Mouse (Mus musculus) ovary, adult 18-20 months (tissue): Measurements from ENCODE around the gene Efna3.

Experiments
- DNase-seq: peaks from one replicate; pipeline ENCODE4 v3.0.0; 2022; ENCODE audit warnings: low spot score, mixed read lengths

Efna3 gene

DNA sequence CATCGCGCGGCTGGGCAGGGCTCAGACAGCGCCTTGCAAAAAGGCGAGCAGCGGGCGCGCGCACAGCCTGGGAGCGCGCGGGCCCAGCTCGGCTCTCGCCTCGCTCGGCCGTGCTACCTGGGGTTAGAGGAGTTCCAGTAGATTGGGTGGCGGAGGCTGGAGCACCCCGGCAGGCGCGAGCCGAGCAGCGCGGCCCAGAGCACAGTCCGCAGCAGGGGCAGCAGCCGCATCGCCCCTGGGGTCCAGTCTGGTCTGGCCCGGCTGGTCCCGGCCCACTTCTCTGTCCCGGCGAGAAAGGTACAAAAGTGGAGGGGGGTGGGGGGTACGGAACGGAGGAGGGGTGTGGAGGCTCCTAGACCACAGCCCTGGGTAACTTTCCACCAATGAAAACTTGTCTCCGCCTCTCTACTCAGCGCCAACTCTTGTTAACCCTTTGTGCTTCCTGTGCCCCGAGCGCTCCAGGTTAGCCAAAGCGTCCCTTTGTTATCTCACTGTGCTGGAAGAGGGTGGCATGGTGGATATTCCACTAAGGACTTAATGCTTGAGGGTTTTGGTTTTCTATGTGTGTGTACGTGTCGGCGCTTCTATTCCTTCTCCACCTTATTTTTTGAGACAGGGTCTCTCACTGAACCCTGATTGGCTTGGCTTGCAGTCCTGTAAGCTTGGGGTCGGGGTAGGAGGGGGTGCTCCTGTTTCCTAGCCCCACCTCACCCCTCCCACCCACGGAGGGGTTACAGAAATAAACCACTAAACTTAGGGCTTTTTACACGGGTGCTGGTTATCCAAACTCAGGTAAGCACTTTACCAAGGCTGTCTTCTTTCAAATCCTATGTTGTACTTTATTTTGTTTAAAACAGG lies 15.2 kb upstream of the Efna3 start, which contains the start of gene Efna4:
Gene Efna4, minus strand, starts transcription at position 308 of the 858 bp plus-strand sequence.
- DNase-seq, result no peak

DNA sequence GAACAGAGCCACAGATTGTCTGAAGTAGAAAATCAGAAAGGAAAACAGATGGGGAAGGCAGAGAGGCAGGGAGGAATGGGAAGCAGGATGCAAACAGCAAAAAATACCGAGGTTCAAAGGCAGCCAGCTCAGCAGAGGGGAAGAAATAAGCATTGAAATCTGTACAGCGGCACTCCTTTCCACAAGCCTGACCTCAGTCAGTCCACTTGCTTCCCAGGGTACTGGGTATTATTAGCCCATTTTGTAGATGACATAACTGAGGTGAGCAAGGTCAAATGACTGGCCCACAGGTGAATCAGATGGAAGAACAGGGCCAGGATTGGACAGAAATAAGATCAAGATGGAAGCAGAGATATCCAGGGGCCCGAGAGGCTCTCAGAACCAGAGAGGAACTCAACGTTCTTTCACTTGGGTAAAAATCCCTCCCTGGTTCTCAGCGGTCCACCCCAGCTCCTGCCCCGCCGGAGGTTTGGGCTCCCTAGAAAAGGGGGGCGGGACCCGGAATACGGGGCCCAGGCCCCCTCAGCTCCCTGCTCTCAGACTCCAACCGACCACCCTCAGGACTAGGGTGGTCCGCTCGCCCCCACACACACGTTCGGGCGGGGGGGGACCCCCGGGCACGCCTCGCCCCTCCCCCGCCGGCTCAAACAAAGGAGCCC lies 14.4 kb upstream of the Efna3 start:
- no peak for DNase-seq

DNA sequence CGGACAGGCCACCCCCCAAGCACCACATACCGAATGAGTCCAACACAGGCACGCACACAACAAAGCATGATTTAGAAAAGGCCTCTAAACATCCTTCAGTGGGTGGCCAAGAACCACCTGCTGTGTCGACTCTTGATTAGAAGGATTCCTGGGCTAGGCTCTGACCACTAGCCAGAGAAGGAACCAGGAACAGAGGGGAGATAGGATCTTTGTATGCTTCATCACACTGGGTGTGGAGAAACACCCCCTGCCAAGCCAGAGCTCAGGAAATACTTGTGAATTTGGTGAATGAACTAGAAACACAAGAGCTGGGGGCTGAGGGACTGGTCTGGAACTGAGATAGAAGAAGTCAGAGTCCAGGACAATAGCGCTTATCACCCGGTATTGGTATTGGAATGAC lies 13.8 kb upstream of the Efna3 start:
- no peak for DNase-seq

DNA sequence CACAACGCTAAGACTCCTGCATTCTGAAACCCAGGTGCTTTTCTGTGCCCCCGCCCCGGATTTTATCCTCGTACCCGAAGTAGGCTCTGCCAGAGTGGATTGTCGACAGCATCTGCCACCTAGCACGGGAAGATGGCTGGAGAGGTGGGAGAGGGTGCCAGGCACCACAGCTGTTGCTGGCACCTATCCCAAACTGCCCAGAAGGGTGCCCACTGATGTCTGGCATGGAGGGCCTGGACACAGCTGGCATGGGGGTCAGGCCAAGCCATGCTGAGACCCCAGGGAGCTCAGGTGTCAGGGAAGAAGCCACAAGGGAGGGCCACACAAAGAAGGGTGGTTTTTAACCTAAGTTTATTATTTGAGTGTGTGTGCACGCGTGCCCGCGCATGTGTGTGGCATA lies 10.3 kb upstream of the Efna3 start:
- no peak for DNase-seq

DNA sequence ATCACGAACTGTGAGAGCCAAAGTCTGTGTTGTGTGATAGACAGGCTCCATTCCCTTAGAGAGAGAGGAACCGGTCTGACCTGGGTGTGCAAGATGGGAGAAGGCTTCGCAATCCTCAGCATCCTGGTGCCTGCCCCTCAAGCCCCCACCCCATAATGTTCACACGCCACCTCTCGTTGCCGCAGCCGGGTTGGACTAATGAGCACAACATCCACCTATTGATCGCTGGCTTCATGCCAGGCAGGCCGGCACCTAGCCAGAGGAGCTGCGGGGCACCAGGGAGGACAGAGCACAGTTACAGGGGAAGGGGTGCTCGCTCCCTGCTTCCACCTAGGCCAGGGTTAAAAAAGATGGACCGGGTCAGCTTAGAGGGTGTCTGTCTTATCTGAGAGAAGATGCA lies 9.7 kb upstream of the Efna3 start:
- DNase-seq, result no peak

DNA sequence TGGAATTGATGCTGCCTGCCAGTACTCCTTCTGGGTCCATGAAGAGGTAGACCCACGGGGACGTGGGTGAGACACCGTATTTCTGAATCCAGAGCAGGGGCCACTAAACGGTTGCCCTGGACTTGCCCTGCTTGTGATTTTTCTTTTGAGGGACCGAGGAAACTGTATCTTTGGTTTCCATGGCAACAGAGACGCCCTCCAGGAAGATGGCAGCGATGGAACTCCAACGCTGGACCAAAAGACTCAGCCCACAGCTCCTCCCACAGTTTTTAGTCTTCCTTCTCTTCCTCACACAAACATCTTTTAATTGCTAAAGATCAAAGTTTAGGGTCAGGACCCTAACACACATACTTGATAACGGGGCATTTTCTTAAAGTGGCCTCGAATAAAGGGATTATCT lies 9.2 kb upstream of the Efna3 start:
- DNase-seq, result no peak

DNA sequence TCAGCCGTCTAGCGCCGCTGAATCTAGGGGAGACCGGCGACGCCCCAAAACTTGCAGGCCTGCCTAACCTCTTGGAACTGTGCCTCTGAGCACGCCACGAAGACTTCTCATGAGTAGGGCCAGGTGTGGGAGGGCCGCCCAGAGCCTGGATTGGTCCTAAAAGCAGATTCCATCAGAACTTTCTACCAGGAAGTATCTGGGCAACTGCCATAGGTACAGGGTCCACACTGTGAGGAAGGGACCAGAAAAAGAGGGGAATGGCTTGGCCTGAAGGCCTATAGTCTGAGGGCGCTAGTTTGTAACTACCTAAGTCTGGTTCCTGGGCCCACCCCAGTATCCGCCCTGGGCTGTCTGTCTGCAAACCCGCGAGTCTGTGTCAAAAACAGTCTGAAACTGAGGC lies 8.8 kb upstream of the Efna3 start:
- no peak for DNase-seq

DNA sequence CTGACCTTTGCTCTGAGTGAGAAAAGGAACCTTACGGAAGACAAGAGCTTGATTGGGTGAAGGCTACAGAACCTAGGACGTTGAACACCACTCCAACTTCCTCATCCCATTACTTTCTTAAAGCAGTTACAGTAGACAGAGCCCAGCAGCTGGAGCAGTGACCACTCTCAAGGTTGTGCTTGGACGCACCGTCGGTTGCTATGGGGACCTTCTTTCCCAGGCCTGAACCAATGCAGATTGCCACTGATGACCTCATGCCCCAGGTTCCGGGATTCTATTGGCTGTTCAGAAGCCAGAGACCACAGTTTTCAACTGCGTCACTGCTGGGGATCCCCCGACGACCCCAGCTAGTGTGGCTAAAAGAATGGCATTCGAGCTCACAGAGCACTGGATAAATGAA lies 8.2 kb upstream of the Efna3 start:
- no peak for DNase-seq

DNA sequence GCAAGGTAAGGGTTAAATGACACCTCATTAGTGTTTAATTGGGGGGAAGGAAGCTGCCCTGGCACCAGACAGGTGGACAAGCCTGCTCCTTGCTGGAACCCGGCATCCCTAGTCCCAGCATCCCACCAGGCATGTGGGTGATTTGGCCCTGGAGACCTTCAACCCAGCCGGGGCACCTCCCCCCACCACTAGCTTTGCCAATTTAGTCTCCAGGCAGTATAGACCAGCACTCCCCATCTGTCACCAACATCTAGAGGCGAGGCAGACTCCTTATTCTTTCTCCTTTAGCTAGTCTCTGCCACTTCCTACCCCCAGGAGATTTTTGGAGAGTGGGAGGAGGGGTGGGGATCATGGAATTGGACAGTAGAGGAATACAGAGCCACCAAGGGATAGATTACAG lies 7.6 kb upstream of the Efna3 start:
- no peak for DNase-seq

DNA sequence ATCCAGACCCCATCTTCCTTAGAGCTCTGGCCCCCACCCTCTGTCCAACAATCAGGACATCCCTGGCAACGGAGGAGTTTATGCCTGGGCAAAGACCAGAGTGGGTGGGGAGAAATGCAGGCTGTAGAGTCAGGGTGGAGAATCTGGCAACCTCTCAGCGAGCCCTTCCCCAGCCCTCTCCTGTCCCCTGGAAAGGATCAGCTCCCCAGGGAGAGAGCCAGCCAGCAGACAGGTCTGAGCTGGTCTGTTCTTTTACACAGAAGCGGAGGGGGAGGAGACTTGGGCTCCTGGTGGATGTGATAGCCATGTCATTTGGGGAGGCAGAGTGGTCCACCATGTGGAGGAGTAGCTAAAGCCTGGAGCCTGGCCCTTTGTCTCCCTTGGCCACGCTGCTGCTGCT lies 5.9 kb upstream of the Efna3 start:
- DNase-seq, result no peak

DNA sequence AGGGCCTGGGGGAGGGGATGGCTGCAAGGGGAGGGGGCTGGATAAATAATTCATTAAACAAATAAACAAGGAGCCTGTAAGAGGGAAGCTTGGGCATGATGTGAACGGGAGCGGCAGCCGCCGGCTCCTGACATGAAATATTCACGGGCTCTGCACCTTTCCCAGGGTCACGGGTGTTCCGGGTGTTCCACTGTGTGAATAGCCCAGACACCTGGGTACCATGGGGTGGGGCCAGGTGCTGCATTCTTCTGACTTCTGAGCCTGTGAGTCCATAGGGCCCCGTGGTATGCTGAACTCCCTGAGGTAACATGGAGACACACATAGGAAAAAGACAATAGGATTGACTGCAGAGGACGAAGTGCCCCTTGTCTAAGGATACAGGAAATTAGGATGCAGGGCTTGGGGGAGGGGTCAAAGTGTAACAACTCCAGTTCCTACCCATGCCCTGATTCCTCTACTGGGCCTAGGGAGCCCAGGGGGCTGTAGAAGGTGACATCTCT lies 4.7 kb upstream of the Efna3 start:
- no peak for DNase-seq

DNA sequence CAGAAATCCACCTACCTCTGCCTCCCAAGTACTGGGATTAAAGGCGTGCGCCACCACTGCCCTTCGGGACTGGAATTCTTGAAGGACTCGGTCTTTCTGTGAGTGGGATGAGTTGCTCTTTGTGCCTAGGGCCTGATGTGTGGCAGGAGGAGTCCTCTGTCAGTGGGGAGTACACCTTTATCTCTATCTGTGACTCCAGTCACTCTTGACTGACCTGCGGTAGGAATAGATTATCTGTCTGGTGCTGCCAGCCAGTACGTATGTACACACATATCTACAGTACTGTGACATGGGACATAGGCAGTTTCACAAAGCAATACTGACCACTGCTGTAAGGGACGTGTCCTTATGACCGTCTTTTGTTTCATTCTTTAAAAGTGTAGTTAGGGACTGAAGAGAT lies 3.1 kb upstream of the Efna3 start:
- DNase-seq, result no peak

DNA sequence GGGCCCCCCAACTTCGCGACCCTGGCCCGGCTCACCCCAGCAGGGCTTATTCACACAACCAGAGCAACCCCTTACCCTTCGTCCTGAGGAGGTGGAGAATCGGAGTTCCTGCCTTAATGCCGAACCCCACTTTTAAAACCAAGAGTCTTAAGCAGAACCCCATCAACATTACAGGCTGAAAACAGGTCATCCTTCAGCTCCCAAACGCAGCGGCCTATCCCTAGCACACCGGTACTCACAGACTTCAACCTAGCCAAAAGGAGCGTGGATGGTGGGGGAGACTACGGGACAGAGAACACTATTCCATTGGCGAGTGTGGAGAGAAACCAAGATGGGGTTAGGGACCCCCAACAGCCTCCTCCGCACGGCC lies 649 bp downstream of the Efna3 start:
- DNase-seq, result no peak

DNA sequence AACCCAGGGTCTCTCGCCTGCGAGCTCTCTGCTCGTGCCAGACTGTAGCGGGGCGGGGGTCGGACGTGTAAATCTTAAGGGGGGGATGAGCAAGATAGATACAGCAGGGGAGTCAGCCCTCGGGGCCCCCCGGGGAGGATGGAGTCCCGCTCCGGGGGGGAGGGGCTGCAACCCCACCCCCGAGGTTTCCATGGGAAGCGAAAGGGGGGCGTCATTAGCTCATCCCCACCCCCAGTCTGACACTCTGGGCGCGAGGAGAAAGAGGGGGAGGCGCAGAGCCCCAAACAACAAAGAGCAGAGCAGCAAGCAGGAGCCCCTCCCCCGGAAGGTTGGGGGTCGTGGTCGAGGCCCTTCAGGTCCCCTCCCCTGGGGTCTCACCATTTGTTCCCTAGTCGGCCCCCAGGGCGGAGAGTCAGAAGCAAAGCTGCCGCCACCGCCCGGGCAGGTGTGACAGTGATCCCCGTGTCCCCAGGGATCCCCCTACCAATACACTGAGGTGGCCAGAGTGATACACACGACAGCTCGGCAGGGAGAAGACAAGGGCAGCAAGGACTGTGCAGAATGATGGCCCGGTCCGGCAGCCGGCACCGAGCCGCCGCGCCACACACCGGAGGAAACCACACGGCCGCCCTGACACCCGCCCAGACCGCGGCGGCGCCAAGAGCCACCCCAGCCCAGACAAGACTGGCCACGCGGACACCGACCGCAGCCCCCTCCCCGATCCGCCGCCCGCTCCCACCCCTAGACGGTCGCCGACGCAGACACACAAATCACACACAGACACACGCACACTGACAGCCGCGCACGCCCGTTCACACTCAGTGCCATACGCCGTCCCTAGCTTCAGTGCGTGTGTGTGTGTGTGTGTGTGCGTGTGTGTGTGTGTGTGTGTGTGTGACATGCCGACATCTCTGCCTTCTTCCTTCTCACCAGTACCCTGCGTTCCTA lies 1.3 kb downstream of the Efna3 start:
- no peak for DNase-seq

DNA sequence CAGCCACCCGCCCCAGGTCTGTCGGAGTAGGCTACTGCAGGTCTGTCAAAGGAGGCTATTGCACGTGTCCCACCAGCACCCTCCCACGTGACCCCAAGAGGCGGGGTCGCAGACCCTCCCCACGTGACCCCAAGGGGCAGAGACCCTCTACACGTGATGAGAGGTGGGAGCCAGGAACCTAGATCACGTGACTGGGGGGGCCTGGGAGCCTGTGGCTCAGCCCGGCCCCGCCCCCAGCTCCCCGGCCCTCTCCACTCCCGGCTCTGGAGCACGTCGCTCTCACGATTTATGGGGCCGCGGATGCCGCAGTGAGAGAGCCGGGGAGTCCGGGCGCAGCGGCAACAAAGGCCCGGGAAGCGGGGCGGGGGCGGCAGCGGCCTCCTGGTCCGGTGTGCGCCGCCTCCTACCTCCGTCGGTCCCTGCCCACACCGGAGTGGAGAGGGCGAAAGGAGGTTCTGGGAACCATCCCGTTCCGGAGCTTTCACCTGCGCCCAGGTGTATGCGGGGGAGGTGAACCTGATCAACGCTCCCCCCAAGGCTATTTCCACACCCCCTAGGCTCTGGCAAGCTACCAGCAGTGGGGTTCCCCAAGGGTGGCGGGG lies 2.1 kb downstream of the Efna3 start:
- no peak for DNase-seq

DNA sequence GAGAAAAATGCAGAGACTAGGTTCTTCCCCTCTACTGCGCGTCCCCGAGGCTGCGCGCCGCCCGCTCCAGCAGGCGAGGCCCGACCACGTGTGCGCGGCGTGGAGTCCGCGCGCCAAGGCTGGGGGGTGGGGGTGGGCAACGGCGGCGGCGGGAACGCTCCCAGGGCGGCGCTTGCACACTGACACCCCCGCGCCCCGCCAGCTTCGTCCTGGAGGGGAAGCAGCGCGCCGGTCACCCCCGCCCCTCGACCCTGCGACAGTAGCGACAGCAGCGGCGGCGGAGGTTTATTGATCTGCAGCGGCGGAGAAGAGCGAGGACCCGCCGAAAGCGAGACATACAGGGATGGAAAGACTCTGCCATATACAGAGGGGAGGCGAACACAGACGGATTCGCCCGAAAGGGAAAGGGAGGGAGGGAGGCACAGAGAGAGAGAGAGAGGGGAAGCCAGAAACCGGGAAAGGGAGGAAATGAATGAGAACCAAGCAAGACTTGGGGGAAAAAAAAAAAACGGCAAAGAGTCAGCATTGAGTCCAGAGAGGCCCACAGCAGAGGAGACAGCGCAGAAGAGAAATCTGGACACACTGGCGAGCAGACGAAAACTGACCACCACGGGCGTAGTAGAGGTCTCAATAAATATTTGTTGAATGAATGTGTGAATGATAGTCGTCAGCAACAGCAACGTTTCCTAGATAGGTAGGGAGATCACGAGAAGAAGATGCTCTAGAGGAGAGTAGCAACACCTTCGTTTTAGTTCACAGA lies 3.0 kb downstream of the Efna3 start:
- DNase-seq, result no peak

DNA sequence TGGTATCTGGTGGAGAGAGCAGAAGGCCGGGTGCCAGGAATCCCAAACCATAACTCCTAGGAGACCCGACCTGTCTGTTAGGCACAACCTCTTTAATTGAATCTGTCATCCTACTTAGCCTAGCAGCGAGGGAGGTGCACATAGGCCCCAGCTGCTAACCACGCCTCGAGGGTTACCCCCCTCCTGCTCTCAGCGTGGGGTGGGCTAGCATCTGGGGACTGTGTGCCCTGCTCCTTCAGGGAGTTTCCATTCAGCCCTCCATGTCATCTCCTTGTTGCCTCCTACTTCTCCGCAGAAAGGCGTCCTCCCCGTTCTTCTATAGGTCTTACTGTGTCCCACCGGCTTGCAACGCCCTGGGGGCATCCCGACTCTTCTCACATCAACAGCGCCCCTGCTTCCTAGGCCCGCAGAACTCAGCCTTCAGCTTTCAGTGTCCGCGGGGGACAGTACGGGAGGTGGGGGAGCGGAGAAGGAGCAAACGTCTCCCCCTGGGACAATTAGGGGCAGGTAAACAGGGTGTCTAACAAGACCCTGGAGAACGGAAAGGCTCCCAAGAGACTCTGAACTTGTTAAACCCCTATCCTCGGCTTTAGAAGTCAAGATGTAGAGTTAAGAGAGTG lies 3.7 kb downstream of the Efna3 start:
- no peak for DNase-seq

DNA sequence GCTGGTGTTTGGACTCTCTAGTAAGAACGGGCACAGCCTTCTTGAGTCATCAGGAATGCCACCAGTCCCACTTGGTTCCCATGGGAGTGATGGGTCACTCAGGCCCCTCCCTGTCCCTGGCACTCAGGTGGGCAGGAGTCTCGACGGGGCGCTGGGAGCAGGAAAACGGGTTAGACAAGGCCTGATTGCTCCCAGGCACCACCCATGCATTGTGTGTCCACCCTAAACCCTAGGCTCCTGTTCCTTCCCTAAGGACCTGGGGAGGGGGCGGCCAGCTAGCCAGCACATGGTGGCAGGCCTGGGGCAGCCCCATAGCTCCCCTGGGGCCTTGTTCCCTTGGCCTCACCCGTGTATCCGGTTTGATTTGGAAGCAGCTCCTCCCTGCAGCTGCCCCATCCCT lies 4.4 kb downstream of the Efna3 start:
- DNase-seq, result no peak

DNA sequence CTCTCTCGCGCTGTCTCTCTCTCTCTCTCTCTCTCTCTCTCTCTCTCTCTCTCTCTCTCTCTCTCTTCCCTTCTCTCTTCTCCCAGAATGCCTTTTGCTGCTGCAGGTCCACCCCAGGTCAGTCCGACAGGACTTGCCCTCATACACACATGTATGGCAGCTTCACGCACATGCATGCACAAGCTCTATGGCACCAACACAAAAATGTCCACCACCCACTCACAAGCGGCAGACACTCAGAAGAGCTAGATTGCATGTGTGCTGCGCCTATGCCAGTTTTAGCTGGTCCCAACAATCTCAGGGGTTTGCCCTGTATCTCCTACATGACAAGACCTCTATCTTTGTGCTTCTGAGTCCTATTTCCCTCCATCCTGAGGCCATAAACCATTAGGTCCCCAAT lies 5.5 kb downstream of the Efna3 start:
- no peak for DNase-seq

DNA sequence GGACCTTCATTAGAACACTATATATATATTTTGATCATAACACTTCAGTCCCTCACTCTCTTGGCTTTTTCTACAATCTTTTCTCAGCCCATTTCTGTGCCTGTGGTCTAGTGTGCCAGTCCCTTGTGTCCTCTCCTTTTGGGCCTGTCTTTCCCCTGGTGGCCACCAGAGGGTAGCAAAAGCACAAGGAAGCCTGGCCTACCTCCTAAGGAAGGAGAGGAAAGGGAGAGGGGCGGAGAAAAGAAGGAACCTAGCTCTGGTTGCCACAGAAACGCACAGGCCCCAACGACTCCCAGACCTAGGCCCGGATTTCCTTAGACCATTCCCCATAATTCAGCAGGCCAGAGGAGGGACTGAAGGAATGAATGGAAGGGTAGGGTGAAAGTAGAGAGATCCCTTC lies 5.9 kb downstream of the Efna3 start:
- DNase-seq, result peak; percentile 71
